Mouse (Mus musculus): ENCODE measurements around the gene Scrn2.

GRCm38 (mm10) chr11:97078751-97079150 lies 49.0 kb downstream of the Scrn2 start:
- TF ChIP-seq CTCF (conservative IDR thresholded peaks at IDR 0.05; ENCODE audit: low read length) (no peak), POU5F1 (IDR thresholded peaks at IDR 0.05; ENCODE audit: borderline replicate concordance, low read length) (no peak), NANOG (IDR thresholded peaks at IDR 0.05; ENCODE audit: borderline replicate concordance, low read length) (no peak)
